ENCODE assay signal across 8 mouse cellular contexts in genomic region chr13:89738776-89739695, GRCm38 (mm10). TPM values are rescaled to one million over a fixed set of nuclear protein-coding genes. Genes with fewer than 3 reads are reported as not detected.
DNase-seq lines count a peak whose midpoint lies in the region; ATAC-seq and TF ChIP-seq lines count a peak whose summit lies in the region.

No protein-coding gene starts in this region.

- H3K27ac ChIP-seq in embryonic facial prominence, embryonic 14.5 days (replicated peaks; ENCODE audit: low read depth, low read length), result peak overlapping the region; percentile 95
- H3K27ac ChIP-seq in heart, adult 2 months, result peak overlapping the region; percentile 66
- no peak overlapping the region for H3K27ac ChIP-seq in kidney, adult 2 months (ENCODE audit: insufficient read depth, low read depth, low read length)
- 0 out of 2 replicates have a peak overlapping the region, but pooled peaks have one; percentile 34 for H3K27ac ChIP-seq in midbrain, postnatal 0 days (ENCODE audit: low read depth, low read length)

- peaks cover 12% of the 10 kb centered on the region for H3K4me1 ChIP-seq in embryonic facial prominence, embryonic 14.5 days (ENCODE audit: control insufficient read depth, insufficient read depth, low read length)
- peaks cover 5% of the 10 kb centered on the region for H3K4me1 ChIP-seq in heart, adult 2 months (ENCODE audit: control insufficient read depth, insufficient read depth, low read length)
- no peaks in the 10 kb centered on the region for H3K4me1 ChIP-seq in kidney, adult 2 months (ENCODE audit: control insufficient read depth, insufficient read depth, low read length)
- no peaks in the 10 kb centered on the region; the same call in 1 of the 2 replicates for H3K4me1 ChIP-seq in midbrain, postnatal 0 days (ENCODE audit: insufficient read depth, low read length)

- H3K4me2 ChIP-seq in embryonic facial prominence, embryonic 14.5 days (ENCODE audit: low read depth, low read length), result peak overlapping the region; percentile 84
- peak overlapping the region; percentile 95 for H3K4me2 ChIP-seq in midbrain, postnatal 0 days (ENCODE audit: low read depth, low read length, poor library complexity, severe bottlenecking)

- TF ChIP-seq POLR2A in heart, adult 2 months (IDR thresholded peaks at IDR 0.05; ENCODE audit: insufficient read depth, low read depth, low read length), result 0 out of 2 replicates have a peak, but pooled peaks have one; percentile 35
- TF ChIP-seq POLR2A in kidney, adult 2 months (IDR thresholded peaks at IDR 0.05; ENCODE audit: low read depth, low read length), result no peak

- peak overlapping the region; percentile 92 for H3K9ac ChIP-seq in embryonic facial prominence, embryonic 14.5 days (ENCODE audit: low read depth, low read length)
- peak overlapping the region; percentile 7 for H3K9ac ChIP-seq in heart, adult 2 months (ENCODE audit: low read depth, low read length)
- peak overlapping the region; percentile 45 for H3K9ac ChIP-seq in midbrain, postnatal 0 days (replicated peaks; ENCODE audit: low read length, poor library complexity, severe bottlenecking)

- intact Hi-C loops in heart, adult 2 months (cut with DNase I), result no loop called here

- H3K9me3 ChIP-seq in embryonic facial prominence, embryonic 14.5 days (ENCODE audit: control insufficient read depth, low read length), result no peaks in the 10 kb centered on the region
- no peaks in the 10 kb centered on the region for H3K9me3 ChIP-seq in midbrain, postnatal 0 days (ENCODE audit: low read length)

- H3K4me3 ChIP-seq in embryonic facial prominence, embryonic 14.5 days (ENCODE audit: low read depth, low read length), result peak overlapping the region; percentile 72
- peak overlapping the region; percentile 54 for H3K4me3 ChIP-seq in heart, adult 2 months
- peak overlapping the region; percentile 68 for H3K4me3 ChIP-seq in kidney, adult 2 months (ENCODE audit: insufficient read depth, low read depth, low read length)
- H3K4me3 ChIP-seq in midbrain, postnatal 0 days (ENCODE audit: low read depth, low read length), result peak overlapping the region; percentile 70

- 0 out of 2 replicates have a peak, but pooled peaks have one; percentile 32 for TF ChIP-seq EP300 in heart, adult 2 months (IDR thresholded peaks at IDR 0.05; ENCODE audit: insufficient read depth, low read depth, low read length)

- 2% methylated on average over 30 of the region's 31 CpGs for WGBS in embryonic facial prominence, embryonic 14.5 days
- WGBS in heart, adult 2 months, result 3% methylated on average over 31 of the region's 31 CpGs
- WGBS in kidney, adult 2 months, result 4% methylated on average over 31 of the region's 31 CpGs
- WGBS in midbrain, postnatal 0 days, result 1% methylated on average over 31 of the region's 31 CpGs

- no peaks in the 10 kb centered on the region for H3K79me2 ChIP-seq in heart, adult 2 months (replicated peaks; ENCODE audit: control insufficient read depth, insufficient read depth, low read length)

- no peaks in the 10 kb centered on the region for H3K27me3 ChIP-seq in embryonic facial prominence, embryonic 14.5 days (replicated peaks; ENCODE audit: control insufficient read depth, insufficient read depth, low read length)
- peaks cover 8% of the 10 kb centered on the region for H3K27me3 ChIP-seq in heart, adult 2 months (ENCODE audit: control insufficient read depth, insufficient read depth, low read length)
- 0 out of 2 replicates have a peak, but pooled peaks cover 1% of the 10 kb centered on the region for H3K27me3 ChIP-seq in kidney, adult 2 months (replicated peaks; ENCODE audit: control insufficient read depth, insufficient read depth, low read length)
- H3K27me3 ChIP-seq in midbrain, postnatal 0 days (ENCODE audit: insufficient read depth, low read length), result no peaks in the 10 kb centered on the region

- no peak for TF ChIP-seq CTCF in heart, adult 2 months (IDR thresholded peaks at IDR 0.05)
- TF ChIP-seq CTCF in kidney, adult 2 months (conservative IDR thresholded peaks at IDR 0.05; ENCODE audit: insufficient read depth, insufficient read length, low read depth, low read length), result no peak
- no peak for TF ChIP-seq CTCF in midbrain, postnatal 0 days (IDR thresholded peaks at IDR 0.05)

- ATAC-seq in embryonic facial prominence, embryonic 14.5 days (ENCODE audit: low read depth), result peak; percentile 74
- peak; percentile 52 for ATAC-seq in midbrain, postnatal 0 days (ENCODE audit: low FRiP score)

- 0 out of 2 replicates have a peak, but pooled peaks cover 3% of the 10 kb centered on the region for H3K36me3 ChIP-seq in embryonic facial prominence, embryonic 14.5 days (ENCODE audit: control insufficient read depth, insufficient read depth, low read length)
- 0 out of 2 replicates have a peak, but pooled peaks cover 2% of the 10 kb centered on the region for H3K36me3 ChIP-seq in heart, adult 2 months (ENCODE audit: control insufficient read depth, insufficient read depth, low read length)
- no peaks in the 10 kb centered on the region for H3K36me3 ChIP-seq in kidney, adult 2 months (ENCODE audit: control insufficient read depth, insufficient read depth, low read length)
- H3K36me3 ChIP-seq in midbrain, postnatal 0 days (ENCODE audit: insufficient read depth, low read length), result no peaks in the 10 kb centered on the region

- DNase-seq in 416B (ENCODE audit: low read depth), result peak; percentile 85
- DNase-seq in adrenal gland, postnatal 10 days, result peak; percentile 88
- DNase-seq in embryonic facial prominence, embryonic 14.5 days (ENCODE audit: low spot score), result peak; percentile 95
- peak; percentile 86 to 90 for DNase-seq in heart, adult 2 months
- DNase-seq in kidney, adult 2 months, result peak; percentile 92
- DNase-seq in liver, result peak; percentile 75
- DNase-seq in midbrain, postnatal 0 days (ENCODE audit: low spot score), result peak; percentile 81
- DNase-seq in spleen, postnatal 14 days (ENCODE audit: low spot score in 2 of 2), result peak; percentile 22 to 42

RNA-seq across cellular contexts. Expression of gene Vcan, which starts 3.3 kb away (rescaled TPM):
- total RNA-seq in adrenal gland, postnatal 10 days (2021), result 10 to 100 TPM; 14.4 to 16.1 TPM
- 115 and 134 TPM in 2 replicates for polyA plus RNA-seq in embryonic facial prominence, embryonic 14.5 days (2014; fragmentation: Nextera tagmentation; extraction: Ambion mirVana)
- 1 to 10 TPM; 7.3 to 9.1 TPM for total RNA-seq in heart, adult 2 months (2021)
- 7.8 and 11.0 TPM in 2 replicates for polyA plus RNA-seq in heart, adult 2 months (2012; rRNA removed)
- polyA plus RNA-seq in kidney, adult 2 months (2012; rRNA removed), result 1.7 and 3.7 TPM in 2 replicates
- total RNA-seq in midbrain, postnatal 0 days (2014; rRNA removed), result 42.5 and 44.6 TPM in 2 replicates
- polyA plus RNA-seq in midbrain, postnatal 0 days (2015; fragmentation: Nextera tagmentation; extraction: Ambion mirVana), result 11.0 and 13.4 TPM in 2 replicates

Comparison
In these comparisons a context has a peak if more than half of its experiments do, and no peak if none do; other contexts are left out.
1. DNase-seq: peak in every context shown above with its lines; median percentile 95 in embryonic facial prominence, embryonic 14.5 days; 92 in kidney, adult 2 months; 88 in adrenal gland, postnatal 10 days; 88 in heart, adult 2 months; 85 in 416B; 81 in midbrain, postnatal 0 days; 75 in liver; 32 in spleen, postnatal 14 days.
2. H3K9ac ChIP-seq: peak in every context shown above with its lines; median percentile 92 in embryonic facial prominence, embryonic 14.5 days; 45 in midbrain, postnatal 0 days; 7 in heart, adult 2 months.